Mouse (Mus musculus): ENCODE measurements around the gene Magi2. TPM values are rescaled to one million over a fixed set of nuclear protein-coding genes. Genes with fewer than 3 reads are reported as not detected.
"Not testable (repeated sequence)": the region's sequence is repeated elsewhere in the genome, so short reads cannot be mapped to it uniquely, and the experiment has no call there.

Magi2 gene
- total RNA-seq, 2 experiments from 2014 or later = 7.3 to 9.5 TPM

DNA sequence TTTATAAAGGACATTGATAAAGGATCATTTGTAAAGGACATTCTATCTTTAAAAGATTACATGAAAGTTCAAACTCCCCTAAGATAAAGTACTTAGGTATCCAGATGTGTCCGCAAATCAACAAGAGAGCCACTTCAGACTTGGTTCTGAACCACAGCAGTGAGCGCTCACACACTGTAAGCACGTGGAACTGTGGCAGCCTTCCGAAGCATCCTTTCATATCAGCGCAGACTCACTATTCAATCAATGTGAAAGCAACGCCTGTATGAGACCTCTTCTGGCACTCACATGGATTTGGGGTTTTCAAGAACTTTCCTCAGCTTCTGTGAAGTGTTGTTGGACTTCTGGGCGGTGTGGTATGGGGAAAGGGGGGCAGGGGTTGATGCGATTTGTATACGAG, 970.6 kb downstream of the Magi2 start:
- no peak for DNase-seq

DNA sequence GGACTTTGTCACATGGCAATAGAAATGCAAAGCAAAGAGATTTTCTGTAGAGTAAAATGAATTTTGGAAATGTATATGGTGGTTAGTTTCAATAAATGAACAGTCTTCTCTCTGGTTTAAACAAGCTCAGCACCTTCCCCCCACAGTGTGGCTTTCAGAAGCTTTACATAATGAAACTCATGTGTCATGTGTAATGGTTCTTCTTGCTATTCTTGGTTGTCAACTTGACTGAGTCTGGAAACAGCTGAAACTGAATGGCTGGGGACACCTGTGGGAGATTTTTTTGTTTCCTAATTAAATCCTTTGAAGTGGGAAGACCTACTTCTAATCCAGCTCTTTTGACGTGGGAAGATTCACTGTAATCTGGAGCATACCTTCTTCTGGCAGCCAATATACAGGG, 974.5 kb downstream of the Magi2 start:
- intact Hi-C loops (cut with DNase I) = no loop called here
- DNase-seq = no peak

More for the DNA sequence above, 970.6 kb downstream of the Magi2 start:
- intact Hi-C loops (cut with DNase I) = no loop called here

DNA sequence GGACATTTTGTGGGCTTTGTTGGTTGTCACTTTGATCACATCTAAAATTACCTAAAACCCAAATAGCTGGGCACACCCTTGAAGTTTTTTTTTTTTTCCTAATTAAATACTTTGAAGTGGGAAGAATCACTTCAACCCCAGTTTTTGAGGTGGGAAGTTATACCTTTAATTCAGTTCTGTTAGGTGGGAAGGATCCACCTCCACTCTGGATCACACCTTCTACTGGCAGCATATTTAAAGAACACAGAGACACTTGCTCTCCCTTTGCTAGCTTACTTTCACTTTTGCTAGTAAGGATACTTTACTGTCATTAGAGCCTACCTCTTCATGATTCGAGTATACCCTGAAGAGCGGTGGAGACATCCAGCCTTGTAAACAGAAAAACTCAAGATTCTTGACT, 981.3 kb downstream of the Magi2 start:
- DNase-seq = no peak
- intact Hi-C loops (cut with DNase I) = no loop called here

DNA sequence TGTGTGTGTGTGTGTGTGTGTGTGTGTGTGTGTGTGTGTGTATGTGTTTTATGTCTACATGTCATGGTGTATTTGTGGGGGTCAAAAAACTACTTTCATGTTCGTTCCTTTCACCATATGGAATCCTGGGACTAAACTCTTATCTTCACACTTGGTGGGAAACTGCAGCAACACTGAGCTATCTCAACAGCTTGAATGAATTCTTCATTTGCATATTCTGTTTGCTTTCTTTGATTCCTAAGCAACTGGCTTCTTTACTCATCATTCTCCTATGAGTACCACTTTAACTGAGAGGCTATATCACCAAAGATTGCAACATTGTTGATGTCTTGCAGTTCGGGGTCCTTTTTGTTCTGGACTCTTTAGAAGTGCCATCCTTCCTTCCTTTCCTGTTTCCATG, 986.5 kb downstream of the Magi2 start:
- intact Hi-C loops (cut with DNase I) = no loop called here
- DNase-seq = no peak

DNA sequence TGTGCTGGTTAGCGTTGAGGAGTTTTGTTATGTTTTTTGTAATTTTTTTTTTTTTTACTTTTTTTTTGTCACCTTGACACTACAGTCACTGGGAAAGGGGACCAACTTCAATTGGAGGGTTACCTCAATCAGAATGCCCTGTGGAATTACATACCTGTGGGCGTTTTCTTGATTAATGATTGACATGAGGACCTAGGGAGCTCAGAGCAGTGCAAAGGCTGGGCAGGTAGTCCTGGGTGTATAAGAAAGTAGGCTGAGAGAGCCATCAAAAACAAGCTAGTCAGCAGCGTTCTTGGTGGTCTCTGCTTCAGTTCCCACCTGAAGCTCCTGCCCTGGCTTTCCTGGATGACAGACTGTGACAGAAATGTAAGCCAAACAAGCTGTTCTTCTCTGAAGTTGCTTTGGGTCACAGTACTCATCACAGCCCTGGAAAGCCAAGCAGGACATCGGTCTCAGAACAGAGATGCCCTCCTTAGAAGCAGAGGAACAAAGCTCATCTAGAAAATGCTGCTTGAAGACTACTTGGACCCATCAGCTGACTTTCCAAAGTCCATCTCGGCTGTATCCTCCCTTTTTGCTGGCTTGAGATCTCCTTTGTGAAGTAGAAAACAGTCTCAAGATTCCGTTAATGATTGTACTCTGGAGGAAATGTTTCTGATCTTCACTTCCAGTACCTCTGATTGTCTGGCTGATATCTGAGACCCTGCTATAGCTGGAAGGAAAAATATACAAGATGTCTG, 999.8 kb downstream of the Magi2 start:
- intact Hi-C loops (cut with DNase I) = no loop called here
- DNase-seq = no peak

DNA sequence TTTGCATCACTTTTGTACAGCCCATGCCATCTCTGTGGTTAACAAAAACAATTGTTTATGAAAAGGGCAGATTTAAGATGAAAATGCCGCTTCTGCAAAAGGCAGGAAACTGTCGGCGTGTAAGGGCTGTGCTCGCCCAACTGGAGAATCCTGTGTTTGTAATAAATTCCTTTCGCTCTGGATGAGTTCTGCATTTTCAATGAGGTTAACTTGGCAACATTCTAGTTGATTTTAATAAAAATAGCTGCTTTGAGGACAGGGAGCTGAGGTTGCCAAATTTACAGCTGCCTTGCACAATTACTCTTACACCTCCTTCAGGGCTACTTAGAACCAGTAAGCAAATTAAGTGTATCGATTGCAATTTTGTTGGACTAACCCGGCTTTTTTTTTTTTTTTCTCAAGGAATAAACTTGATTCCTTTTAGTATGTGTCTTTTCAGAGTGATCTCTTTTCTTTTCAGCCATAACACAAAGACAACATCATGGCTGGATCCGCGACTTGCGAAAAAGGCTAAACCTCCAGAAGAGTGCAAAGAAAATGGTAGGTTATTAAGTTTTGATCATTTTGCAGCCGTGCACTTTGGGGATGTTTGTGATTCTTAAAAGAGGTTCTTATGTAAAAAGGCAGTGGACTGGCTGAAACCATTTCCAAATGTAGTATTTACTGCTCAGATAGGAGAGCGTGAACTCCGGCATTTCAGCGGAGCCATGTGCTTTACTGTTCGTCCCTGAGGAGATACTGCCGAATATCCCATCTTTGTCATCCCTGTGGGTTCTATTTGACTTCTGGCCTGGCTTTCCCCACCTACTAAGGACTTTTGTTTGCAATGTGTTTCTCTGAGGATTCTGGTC, 1001.3 kb downstream of the Magi2 start:
- intact Hi-C loops (cut with DNase I) = no loop called here
- DNase-seq = no peak

DNA sequence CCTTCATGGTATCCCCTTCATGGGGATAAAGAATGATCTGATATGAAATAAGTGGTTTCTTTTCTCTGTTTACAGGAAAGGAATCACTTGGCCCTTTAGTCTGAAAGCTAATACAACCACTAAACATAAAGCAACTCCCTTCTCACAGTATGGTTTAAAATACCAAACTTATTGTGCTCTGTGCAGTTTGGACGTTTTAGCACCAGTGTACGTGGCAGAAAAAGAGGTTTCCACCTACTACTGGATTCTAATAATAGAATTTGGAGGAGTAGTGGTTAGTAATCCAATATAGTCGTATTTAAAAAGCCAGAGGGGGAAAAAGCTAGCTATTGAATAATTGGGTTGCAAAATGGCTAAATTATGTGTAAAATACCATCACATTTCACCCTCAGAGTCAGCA, 1005.1 kb downstream of the Magi2 start:
- no peak for DNase-seq
- intact Hi-C loops (cut with DNase I) = no loop called here

DNA sequence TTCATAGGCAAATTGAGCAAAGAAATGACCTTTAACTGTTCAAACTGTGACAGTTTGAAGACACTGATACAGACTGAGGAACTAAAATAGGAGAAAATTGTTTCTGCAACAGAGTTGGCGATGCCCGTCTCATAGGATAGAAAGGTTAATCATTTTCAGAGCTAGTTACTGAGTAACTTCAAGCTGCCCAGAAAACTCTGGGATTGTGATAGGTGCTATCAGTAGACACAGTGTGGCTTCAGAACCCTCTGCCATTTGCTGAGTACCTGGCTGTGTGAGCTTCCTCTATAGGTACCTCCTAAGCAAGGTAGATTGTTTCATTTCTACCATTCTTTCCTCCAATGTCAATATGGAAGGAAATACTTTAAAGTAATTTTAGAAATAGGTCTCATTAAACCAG, 1014.7 kb downstream of the Magi2 start:
- DNase-seq = no peak
- intact Hi-C loops (cut with DNase I) = no loop called here

DNA sequence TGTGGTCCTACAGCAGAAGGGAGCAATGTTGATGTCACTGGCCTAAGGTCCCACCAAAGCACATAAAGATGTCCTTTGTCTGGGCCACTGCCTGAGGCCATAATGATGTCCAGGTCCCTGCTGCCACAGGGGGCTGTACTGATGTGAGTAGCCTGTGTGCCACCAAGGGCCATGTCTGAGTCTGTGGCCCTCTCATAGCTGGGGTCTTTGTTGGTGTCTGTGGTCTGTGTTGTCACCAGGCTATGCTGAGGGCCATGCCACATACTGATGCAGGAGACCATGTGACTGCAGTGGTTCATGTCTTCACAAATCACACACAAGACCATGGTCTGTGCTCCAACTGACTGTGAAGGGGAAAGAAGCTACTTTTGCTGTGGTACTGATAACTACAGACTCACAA, 1015.7 kb downstream of the Magi2 start:
- no peak for DNase-seq
- intact Hi-C loops (cut with DNase I) = no loop called here

DNA sequence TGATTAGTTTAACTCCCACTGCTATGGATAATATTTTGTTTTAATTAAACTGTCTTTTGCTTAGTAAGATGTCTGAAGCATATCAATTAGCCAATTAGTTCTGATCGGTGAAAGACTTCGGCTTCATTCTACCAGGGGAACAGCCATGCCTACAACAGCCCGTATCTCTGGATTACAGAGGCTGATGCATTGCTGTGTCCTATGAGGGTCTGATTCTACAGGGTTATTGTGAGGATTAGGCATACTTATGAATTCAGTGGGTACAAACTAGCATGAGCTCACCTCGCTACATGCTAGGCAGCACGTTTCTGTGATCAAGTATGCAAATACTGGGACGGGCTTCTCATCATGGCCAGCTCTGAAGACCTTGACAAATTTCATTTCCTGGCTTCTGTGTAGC, 1022.5 kb downstream of the Magi2 start:
- intact Hi-C loops (cut with DNase I) = no loop called here
- no peak for DNase-seq

DNA sequence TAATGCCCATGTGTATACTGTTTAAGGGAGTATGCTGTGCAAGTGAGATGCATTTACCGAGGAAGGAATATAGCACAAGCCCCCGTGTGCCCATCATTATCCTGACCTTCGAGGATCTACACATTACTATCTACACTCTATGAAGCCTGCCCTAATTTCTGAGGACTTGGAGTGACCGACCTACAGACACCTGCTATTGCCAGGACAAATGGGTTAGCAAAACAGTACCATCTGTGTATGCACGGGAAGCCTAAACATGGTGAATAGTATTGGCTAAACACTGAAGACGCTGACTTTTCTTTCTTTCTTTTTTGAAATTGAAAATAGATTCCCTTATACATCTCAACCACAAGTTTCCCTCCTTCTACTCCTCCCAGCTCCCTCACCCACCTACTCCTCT, 1024.7 kb downstream of the Magi2 start:
- DNase-seq = no peak
- intact Hi-C loops (cut with DNase I) = no loop called here

DNA sequence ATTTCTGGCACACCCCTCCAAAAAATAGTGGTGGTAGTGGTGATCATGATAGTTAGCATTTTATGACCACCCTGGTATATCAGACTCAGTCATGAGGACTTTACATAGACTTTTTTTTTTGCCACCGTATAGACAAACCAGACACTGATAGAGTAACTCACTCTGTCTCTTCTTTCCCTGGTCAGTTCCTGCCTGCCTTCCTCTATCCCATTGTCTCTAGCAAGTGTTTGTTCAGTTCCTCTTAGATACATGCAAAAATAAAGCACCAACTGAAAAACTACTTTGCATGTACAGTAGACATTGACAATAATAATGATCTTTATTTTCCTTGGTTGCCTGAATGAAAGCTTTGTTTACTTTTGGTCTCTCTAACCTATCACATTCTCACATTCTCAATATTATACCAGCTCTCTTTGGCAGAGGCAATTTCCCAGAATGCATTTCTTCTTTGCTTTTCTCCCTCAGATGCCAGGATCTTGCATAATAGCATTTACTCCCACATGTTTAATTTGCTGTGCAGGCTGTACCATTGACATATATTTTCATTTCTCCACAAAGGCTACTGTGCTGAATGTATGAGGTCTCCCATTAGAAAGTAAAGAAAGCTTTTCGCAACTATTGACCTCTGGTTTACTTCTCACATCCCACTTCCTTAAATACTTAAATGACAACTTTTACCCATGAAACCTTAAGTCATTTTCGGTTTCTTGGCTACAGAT, 1029.5 kb downstream of the Magi2 start:
- intact Hi-C loops (cut with DNase I) = no loop called here
- no peak for DNase-seq

DNA sequence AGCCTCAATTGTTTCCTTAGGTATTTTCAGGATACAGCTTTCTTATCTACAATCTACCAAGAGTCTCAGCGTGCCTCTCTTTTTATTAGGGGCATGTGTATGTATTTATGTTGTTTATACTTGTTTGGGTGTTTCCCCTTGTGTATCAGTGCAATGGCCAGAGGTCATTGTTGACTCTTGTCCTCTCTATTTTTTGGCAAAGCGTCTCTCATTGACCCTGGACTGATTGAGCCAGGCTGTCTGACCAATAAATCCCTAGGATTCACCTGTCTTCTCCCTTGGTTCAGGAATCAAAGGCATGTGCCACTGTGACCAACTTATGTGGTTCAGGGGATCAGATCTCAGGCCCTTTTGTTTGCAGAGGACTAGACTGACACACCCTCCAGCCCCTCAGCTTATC, 1030.1 kb downstream of the Magi2 start:
- intact Hi-C loops (cut with DNase I) = no loop called here
- no peak for DNase-seq

DNA sequence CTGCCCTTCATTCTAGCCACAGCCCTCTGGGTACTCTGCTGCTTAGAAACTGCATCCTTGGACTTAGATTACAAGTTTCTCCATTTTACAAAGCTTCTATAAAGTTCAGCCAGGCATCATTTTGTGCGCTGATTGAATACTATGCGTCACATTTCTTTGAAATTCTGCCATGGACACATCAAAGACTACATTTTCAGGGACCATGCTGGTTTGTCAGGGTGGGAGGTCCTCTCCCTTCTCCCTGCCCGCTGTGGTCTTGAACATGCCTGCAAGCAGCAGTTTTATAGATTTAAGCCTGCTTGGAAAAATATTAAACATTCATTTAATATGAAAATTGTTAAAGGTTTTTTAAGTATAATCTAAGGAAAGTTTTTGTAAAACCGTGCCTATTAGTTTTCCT, 1030.6 kb downstream of the Magi2 start:
- DNase-seq = no peak
- intact Hi-C loops (cut with DNase I) = no loop called here

DNA sequence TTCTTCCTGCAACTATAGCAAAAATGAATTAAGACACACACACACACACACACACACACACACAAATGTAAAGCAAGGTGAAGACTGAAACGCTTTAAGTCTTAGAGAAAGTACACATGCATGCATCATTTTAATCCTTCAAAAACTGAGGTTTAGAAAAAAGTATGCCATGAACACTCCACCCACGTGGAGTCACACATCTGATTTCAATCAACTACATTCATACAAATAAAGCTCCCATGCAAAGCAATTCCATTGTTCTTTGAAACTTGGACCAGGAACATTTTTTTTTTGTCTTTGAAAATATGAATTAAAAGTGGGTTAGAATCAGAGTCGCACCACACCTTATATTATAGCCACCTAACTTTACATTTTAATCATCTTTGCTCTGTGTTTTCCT, 1032.9 kb downstream of the Magi2 start:
- intact Hi-C loops (cut with DNase I) = no loop called here

DNA sequence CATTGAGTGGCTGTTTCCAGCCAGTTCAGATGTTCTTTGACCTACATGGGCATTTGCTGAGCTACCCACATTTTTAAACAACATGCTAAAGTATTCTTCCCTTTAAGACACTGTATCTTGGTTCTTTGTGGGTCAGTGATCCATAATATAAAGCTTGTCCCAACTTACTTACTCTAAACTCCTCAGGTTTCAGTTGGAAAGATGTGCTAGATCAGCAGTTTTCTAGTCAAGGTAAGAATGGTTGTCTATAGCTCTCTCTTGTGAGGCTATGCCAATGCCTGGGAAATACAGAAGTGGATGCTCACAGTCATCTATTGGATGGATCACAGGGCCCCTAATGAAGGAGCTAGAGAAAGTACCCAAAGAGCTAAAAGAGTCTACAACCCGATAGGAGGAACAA, 1045.8 kb downstream of the Magi2 start:
- intact Hi-C loops (cut with DNase I); DNase-seq: not testable (repeated sequence)

More for the DNA sequence above, 1032.9 kb downstream of the Magi2 start:
- no peak for DNase-seq

DNA sequence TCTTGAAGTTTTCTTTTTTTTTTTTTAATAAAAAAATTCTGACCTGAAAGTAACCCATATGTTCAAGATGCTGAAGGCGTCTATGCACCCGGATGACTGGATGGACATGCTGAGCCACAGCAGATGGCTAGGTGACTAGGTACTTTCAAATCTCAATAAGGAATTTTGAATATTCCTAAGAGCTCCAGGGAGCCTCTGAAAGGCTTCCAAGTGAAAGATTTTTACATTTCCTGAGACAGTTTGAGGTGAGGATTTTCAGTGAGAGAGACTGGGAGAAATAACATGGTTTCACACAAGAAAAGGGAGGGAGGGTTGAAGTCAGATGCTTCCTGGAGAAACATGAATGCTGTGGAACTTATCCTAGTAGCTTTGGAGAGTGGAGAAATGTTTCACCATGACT, 1048.8 kb downstream of the Magi2 start:
- no peak for DNase-seq
- intact Hi-C loops (cut with DNase I) = no loop called here

DNA sequence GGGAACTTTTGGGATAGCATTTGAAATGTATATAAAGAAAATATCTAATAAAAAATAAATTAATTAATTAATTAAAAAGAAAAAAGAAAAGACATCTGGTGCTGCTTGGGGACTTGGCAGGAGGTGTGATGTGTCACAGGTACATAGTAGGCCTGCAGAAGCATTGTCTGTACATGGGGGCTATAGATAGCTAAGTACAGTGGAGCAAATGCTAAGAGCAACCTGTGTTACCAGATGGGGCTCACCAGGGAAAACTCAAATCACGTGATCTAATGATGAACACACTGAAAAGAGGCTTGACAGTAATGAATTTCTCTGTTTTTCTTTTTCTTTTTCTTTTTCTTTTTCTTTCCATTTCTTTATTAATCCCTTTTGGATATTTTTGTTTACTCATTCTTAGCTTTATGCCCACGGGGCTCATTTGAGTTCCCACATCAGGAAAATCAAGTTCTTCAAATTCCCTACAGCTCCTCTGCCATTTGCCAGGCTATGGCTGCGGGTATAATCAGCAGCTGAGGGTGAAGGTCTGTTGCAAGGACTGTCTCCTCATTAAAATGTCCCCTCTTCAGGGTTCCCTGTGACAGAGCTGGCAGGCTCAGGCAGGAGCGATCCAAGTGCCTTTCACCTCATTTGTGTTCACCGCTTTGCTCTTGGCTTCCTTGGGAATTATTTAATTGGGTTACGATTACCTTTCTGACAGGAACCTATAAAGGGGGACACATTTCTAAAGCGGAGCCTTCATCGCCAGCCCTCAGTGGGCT, 1058.4 kb downstream of the Magi2 start:
- intact Hi-C loops (cut with DNase I) = no loop called here
- DNase-seq = no peak

DNA sequence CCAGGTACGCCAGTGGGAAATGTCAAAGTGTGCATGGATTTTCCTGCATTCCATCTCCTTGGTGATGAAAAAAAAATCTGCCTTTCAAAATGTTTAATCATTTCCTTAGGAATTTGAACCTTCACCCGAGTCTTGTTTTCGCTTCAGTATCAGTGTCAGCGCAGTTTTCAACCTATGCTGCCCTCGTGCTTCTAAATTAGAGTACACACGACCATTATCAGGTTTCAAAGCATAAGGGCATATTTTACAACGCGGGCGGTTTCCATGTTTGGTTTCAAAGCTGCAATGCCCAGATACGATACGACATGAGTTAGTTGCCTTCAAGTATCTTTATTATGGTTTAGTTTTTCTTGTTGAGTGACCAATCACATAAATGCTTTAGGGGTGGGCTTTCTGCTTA, 1067.7 kb downstream of the Magi2 start:
- intact Hi-C loops (cut with DNase I) = no loop called here
- DNase-seq = no peak

DNA sequence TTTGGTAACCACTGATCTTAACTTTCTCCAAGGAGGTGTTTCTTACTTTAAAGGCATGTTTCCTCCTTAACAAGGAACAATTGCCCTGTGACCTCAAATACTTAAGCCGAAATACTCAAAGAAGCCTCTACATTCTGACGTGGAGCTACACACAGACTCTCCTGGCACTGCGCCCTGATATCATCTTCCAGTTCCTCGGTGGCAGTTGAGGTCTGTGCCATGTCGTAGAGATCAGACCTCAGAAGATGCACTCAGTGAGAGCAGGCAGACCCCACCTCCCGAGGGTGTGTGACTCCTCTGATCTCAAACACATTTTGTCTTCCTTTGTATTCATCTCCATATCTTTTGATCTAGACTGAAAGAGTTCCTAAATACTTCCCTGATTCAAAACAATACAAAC, 1073.0 kb downstream of the Magi2 start:
- intact Hi-C loops (cut with DNase I) = no loop called here
- DNase-seq = no peak

Data from heart, postnatal 36 days (tissue).